Comparison of ENCODE assay signal across 27 mouse cellular contexts in genomic region chr4:35173551-35173950, GRCm38 (mm10). TPM values are rescaled to one million over a fixed set of nuclear protein-coding genes. Genes with fewer than 3 reads are reported as not detected.
A peak's percentile ranks its signal among the peaks of the same experiment; 100 is the strongest.
DNase-seq lines count a peak whose midpoint lies in the region; ATAC-seq and TF ChIP-seq lines count a peak whose summit lies in the region.
"Had no signal": no experiment of that assay in that cellular context is flagged by ENCODE, and none has a peak within 500 bp of the region (broad histone marks: within the 10 kb centered on the region; RNA-seq: fewer than 3 reads in every experiment).

No protein-coding gene starts in this region.

- H3K4me1 ChIP-seq in lung, postnatal 0 days (ENCODE audit: insufficient read depth, low read depth, low read length) = 0 out of 2 replicates have a peak, but pooled peaks cover 6% of the 10 kb centered on the region
- H3K4me1 ChIP-seq: forebrain, embryonic 12.5 days; heart, embryonic 15.5 days; hindbrain, embryonic 10.5 days had no signal

- 44% methylated on average over 1 of the region's 1 CpGs for WGBS in lung, postnatal 0 days

- no peaks in the 10 kb centered on the region for H3K9me3 ChIP-seq in lung, postnatal 0 days (ENCODE audit: low read length)
- H3K9me3 ChIP-seq: embryonic facial prominence, embryonic 12.5 days; forebrain, embryonic 12.5 days; forebrain, embryonic 15.5 days; heart, embryonic 15.5 days; hindbrain, embryonic 10.5 days; hindbrain, embryonic 13.5 days; intestine, embryonic 15.5 days had no signal

- H3K27ac ChIP-seq in lung, postnatal 0 days (ENCODE audit: low read length) = no peak overlapping the region
- H3K27ac ChIP-seq: embryonic facial prominence, embryonic 12.5 days; forebrain, embryonic 12.5 days; forebrain, embryonic 15.5 days; heart, embryonic 15.5 days; hindbrain, embryonic 10.5 days; hindbrain, embryonic 13.5 days; intestine, embryonic 15.5 days had no signal

- no peak overlapping the region for H3K4me3 ChIP-seq in lung, postnatal 0 days (ENCODE audit: low read depth, low read length)
- H3K4me3 ChIP-seq: embryonic facial prominence, embryonic 12.5 days; forebrain, embryonic 12.5 days; forebrain, embryonic 15.5 days; heart, embryonic 12.5 days; heart, embryonic 15.5 days; hindbrain, embryonic 10.5 days; hindbrain, embryonic 13.5 days; intestine, embryonic 15.5 days had no signal

- no peaks in the 10 kb centered on the region for H3K36me3 ChIP-seq in lung, postnatal 0 days (ENCODE audit: insufficient read depth, low read length)
- H3K36me3 ChIP-seq: embryonic facial prominence, embryonic 12.5 days; forebrain, embryonic 12.5 days; forebrain, embryonic 15.5 days; heart, embryonic 12.5 days; heart, embryonic 15.5 days; hindbrain, embryonic 10.5 days; hindbrain, embryonic 13.5 days; intestine, embryonic 15.5 days had no signal

- H3K4me2 ChIP-seq in lung, postnatal 0 days (replicated peaks; ENCODE audit: low read depth, low read length) = no peak overlapping the region
- H3K4me2 ChIP-seq: embryonic facial prominence, embryonic 12.5 days; forebrain, embryonic 12.5 days; forebrain, embryonic 15.5 days; heart, embryonic 12.5 days; heart, embryonic 15.5 days; hindbrain, embryonic 13.5 days; intestine, embryonic 15.5 days had no signal

- peak; percentile 40 for DNase-seq in lung, postnatal 0 days (ENCODE audit: low spot score)
- DNase-seq in lung, postnatal 36 days = no peak
- peak; percentile 74 for DNase-seq in NIH3T3 (ENCODE audit: low read depth)
- peak; percentile 4 for DNase-seq in adipocyte (ENCODE audit: low spot score)
- DNase-seq in spleen, adult 12 weeks (ENCODE audit: low spot score) = no peak
- no peak for DNase-seq in MN1 (ENCODE audit: low spot score)
- DNase-seq: adrenal gland, postnatal 10 days; adrenal gland, postnatal 36 days; cerebellum, adult 18-20 months; cerebellum, adult 9-10 months; cerebellum, postnatal 14 days; gastrocnemius, postnatal 25 days; heart, adult 18-20 months; heart, postnatal 10 days; heart, postnatal 36 days; kidney, adult 11 months had no signal

- TF ChIP-seq CTCF in lung, postnatal 0 days (IDR thresholded peaks at IDR 0.05) = no peak

- H3K9ac ChIP-seq in lung, postnatal 0 days (replicated peaks; ENCODE audit: low read depth) = no peak overlapping the region
- H3K9ac ChIP-seq: embryonic facial prominence, embryonic 12.5 days; forebrain, embryonic 12.5 days; forebrain, embryonic 15.5 days; heart, embryonic 12.5 days; heart, embryonic 15.5 days; hindbrain, embryonic 13.5 days; intestine, embryonic 15.5 days had no signal

- H3K27me3 ChIP-seq in lung, postnatal 0 days (replicated peaks; ENCODE audit: insufficient read depth, low read length) = no peaks in the 10 kb centered on the region
- H3K27me3 ChIP-seq: embryonic facial prominence, embryonic 12.5 days; forebrain, embryonic 12.5 days; forebrain, embryonic 15.5 days; heart, embryonic 12.5 days; heart, embryonic 15.5 days; hindbrain, embryonic 13.5 days; intestine, embryonic 15.5 days had no signal

- TF ChIP-seq EP300 in lung, postnatal 0 days (IDR thresholded peaks at IDR 0.05) = no peak

- ATAC-seq in lung, postnatal 0 days = no peak
- ATAC-seq: activated CD4-positive, CD25-positive, alpha-beta regulatory T cell, adult 4 months; forebrain, embryonic 15.5 days; hindbrain, embryonic 16.5 days; intestine, embryonic 15.5 days had no signal

RNA-seq across cellular contexts. Expression of gene Mob3b, which starts 16.3 kb away (rescaled TPM):
- polyA plus RNA-seq in lung, postnatal 0 days (2015; fragmentation: Nextera tagmentation; extraction: Ambion mirVana) = 14.7 and 14.8 TPM in 2 replicates

RNA-seq across cellular contexts. Expression of gene Ifnk, which starts 21.7 kb away (rescaled TPM):
- polyA plus RNA-seq in lung, postnatal 0 days (2015; fragmentation: Nextera tagmentation; extraction: Ambion mirVana) = 0.16 and 0.18 TPM in 2 replicates
- polyA plus RNA-seq: activated CD4-positive, CD25-positive, alpha-beta regulatory T cell, adult 4 months; gonadal fat pad, adult 2 months; heart, embryonic 12.5 days; heart, embryonic 15.5 days; hindbrain, embryonic 13.5 days; hindbrain, embryonic 16.5 days had no signal

RNA-seq across cellular contexts. Expression of gene C9orf72, which starts 52.4 kb away (rescaled TPM):
- 8.5 and 9.5 TPM in 2 replicates for polyA plus RNA-seq in lung, postnatal 0 days (2015; fragmentation: Nextera tagmentation; extraction: Ambion mirVana)

Comparison
In these comparisons a context has a peak if more than half of its experiments do, and no peak if none do; other contexts are left out.
1. DNase-seq: peak in lung, postnatal 0 days (single experiment), NIH3T3 (single experiment) and adipocyte (single experiment); none in lung, postnatal 36 days (single experiment), spleen, adult 12 weeks (single experiment) and MN1 (single experiment).